Mouse (Mus musculus) embryonic fibroblast, embryonic 13.5 days (primary cell): ENCODE data around the gene Cct2. TPM values are rescaled to one million over a fixed set of nuclear protein-coding genes. Genes with fewer than 3 reads are reported as not detected.
"Not testable (repeated sequence)": the region's sequence is repeated elsewhere in the genome, so short reads cannot be mapped to it uniquely, and the experiment has no call there.

Experiments used
- H3K27ac ChIP-seq: 2 replicates; pipeline ENCODE4 v1.5.1; 2012; ENCODE audit warnings: low read length, control low read depth, inconsistent platforms; ENCODE audit not compliant: insufficient read depth
- H3K4me1 ChIP-seq: 2 replicates; pipeline ENCODE4 v1.6.1; 2011; ENCODE audit warnings: low read length; ENCODE audit not compliant: control insufficient read depth, insufficient read depth
- H3K4me3 ChIP-seq: 2 replicates; pipeline ENCODE4 v1.5.1; 2011; ENCODE audit warnings: mild to moderate bottlenecking, control low read depth, low read length; ENCODE audit not compliant: insufficient read depth
- CTCF ChIP-seq: IDR thresholded peaks from 2 replicates; pipeline ENCODE4 v1.5.1; 2011; ENCODE audit warnings: mild to moderate bottlenecking, control low read depth, low read length, moderate library complexity, borderline replicate concordance; ENCODE audit not compliant: insufficient read depth
- POLR2A ChIP-seq: IDR thresholded peaks from 2 replicates; pipeline ENCODE4 v1.6.1; 2011; ENCODE audit warnings: low read depth, mild to moderate bottlenecking, control low read depth, low read length, moderate library complexity
- polyA plus RNA-seq: library from polyadenylated mRNA; stranded (reverse); fragments of >200 nt; gene quantifications from 2 replicates; pipeline ENCODE4 v1.2.4, GENCODE M21; 2011; ENCODE audit warnings: low read depth; ENCODE audit not compliant: missing spikeins, insufficient read length

Gene Cct2
- polyA plus RNA-seq, 1 experiment = 458 TPM

DNA sequence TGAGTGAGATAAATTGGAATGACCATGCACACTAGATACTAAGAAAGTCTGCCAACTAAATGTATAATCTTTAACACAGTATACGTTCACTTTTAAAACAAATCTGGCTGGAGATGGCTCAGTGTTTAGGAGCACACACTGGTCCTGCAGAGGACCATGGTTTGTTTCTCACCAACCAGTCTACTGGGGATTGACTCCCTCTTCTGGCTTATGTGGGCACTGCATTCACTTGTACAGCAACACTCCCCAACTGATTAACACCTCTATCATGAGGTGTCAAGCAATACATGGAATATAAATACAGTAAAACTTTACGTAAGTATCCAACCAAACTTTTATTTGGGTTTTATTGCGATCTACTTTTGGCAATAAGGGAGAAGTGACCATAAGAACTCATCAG is 5.5 kb upstream of the Cct2 start:
- TF ChIP-seq POLR2A (no peak), CTCF (no peak)
- Histone ChIP-seq H3K27ac (no peak overlapping the region), H3K4me1 (no peaks in the 10 kb centered on the region), H3K4me3 (no peak overlapping the region)

DNA sequence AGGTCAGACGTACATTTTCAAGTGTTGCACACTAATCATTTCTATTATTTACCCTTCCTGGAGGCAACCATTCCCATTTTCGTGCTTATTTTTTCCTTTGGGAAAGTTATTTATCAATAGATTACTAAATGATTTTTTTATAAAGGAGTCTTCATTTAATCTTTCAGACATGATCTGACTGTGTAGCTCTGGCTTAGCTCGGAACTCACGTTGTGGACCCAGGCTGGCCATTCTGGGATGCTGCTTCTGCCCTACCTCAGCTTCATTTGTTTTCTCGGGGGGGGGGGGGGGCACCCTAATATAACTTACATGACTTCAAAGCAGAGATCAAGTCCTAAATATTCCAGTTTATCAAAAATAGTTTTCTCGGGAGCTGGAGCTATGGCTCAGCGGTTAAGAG is 462 bp upstream of the Cct2 start:
- Histone ChIP-seq H3K4me3 (no peak overlapping the region), H3K4me1 (no peaks in the 10 kb centered on the region; the same call in 1 of the 2 replicates), H3K27ac (peak overlapping the region; percentile 58)
- TF ChIP-seq CTCF = no peak
- no peak for TF ChIP-seq POLR2A

DNA sequence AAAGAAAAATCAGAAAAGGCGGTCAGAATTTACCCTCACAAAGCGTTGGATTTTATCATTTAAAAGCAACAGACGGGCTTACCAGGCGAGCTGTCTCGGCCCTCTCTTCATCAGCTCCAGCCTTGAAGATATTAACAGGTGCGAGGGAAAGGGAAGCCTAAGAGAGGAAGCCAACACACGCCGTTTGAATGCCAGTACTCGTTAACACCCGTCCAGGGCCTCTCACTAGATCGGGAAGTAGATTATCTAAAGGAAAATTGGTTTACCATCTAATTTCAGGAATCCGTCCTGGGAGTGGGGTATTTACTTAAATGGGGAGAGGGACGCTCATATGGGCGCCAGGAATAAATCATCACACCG is 740 bp downstream of the Cct2 start:
- Histone ChIP-seq H3K4me3 (peak overlapping the region; percentile 78), H3K27ac (peak overlapping the region; percentile 7; the same call in 1 of the 2 replicates), H3K4me1 (peaks cover 3% of the 10 kb centered on the region)
- TF ChIP-seq POLR2A (no peak), CTCF (no peak)

DNA sequence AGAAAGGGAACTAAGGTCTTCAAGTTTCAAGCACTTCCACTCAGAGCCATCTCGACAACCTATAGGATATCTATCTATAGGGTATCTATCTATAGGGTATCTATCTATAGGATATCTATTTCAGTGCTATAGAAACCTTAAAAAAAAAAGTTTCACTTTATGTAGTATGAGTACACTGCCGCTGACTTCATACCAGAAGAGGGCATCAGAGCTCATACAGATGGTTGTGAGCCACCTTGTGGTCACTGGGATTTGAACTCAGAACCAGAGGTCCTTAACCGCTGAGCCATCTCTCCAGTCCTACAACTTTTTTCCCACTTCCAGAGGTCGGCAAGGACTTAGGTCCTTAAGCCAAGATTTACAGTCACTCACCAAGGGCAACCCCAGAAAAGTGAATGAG is 7.9 kb downstream of the Cct2 start:
- Histone ChIP-seq H3K27ac (no peak overlapping the region), H3K4me1 (peaks cover 3% of the 10 kb centered on the region), H3K4me3 (no peak overlapping the region)
- TF ChIP-seq CTCF (no peak), POLR2A (no peak)

DNA sequence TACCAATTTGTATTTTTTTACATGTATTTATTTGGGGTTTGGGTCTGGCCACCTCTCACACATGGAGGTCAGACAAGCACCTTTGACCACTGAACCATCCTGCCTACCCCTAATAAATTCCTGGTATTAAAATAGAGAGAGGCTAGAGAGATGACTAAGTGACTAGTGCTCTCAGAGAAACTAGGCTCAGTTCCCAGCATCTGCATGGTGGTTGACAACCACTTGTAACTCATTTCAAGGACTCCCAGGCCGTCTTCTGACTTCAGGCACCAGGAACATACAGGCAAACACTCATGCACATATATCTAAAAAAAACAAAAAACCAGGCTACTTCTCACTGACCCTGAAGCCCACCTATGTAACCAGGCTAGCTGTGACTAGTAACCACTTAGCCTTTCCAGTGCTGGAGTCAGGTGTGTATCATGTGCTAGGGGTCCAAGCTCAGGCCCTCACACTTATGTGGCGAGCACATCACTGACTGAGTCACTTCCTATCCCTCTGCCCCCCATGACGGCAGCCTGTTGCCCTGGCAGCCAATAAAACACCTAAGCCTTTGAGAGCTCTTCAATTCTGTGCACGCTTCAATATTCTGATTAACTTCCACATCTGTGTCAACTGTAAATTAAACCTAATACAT is 13.5 kb downstream of the Cct2 start:
- no peak overlapping the region for H3K4me3 ChIP-seq
- H3K4me1 ChIP-seq = peaks cover 3% of the 10 kb centered on the region; the same call in 1 of the 2 replicates
- H3K27ac ChIP-seq = no peak overlapping the region
- no peak for TF ChIP-seq CTCF
- TF ChIP-seq POLR2A = no peak

DNA sequence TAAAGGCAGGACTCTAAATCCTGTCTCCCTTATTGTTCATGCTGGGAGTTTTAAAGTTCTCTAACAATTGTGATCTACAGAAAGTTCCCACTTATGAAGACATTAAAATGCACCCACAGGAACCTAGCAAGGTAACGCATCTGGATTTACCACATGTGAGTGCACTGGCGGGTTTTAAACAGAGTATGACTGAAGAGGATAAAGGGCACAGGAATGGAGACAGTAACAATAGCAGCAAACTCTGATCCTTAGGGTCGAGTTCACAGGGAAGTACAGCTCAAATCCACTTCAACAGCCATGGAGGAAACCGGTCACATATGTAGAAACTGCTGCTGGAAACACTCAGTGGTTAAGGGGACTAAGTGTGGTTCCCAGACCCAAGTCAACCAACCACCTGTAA is 14.4 kb downstream of the Cct2 start:
- no peak overlapping the region for H3K27ac ChIP-seq
- H3K4me1 ChIP-seq = peaks cover 3% of the 10 kb centered on the region; the same call in 1 of the 2 replicates
- no peak for TF ChIP-seq POLR2A
- no peak for TF ChIP-seq CTCF
- no peak overlapping the region for H3K4me3 ChIP-seq

DNA sequence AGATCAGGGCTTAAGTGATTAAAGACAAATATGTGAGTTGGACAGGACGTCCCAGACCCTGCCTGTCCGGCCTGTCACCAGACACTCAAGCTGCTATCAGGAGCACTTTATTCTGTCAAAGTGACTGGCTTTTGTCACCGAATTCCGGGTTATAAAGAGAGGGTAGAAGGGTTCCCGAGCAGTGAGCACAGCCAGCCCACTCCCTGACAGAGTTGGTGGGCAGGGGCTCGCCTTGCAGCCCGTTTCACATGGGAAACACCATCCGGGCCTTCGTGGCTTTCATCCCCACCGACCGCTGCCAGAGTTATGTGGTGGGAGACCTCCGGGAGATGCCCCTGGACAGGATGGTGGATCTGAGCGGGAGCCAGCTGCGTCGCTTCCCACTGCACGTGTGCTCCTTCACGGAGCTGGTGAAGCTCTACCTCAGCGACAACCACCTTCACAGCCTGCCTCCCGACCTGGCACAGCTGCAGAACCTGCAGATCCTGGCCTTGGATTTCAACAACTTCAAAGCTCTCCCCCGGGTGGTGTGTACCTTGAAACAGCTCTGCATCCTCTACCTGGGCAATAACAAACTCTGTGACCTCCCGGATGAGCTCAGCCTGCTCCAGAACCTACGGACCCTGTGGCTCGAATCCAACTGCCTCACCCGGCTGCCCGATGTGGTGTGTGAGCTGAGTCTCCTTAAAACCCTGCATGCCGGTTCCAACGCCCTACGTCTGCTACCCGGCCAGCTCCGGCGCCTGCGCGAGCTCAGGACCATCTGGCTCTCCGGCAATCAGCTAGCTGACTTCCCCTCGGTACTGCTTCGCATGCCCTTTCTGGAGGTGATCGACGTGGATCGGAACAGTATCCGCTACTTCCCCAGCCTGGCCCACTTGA is 18.2 kb downstream of the Cct2 start, which contains the start of gene Lrrc10:
TSS of gene Lrrc10 (plus strand) at position 167 of the 882 bp plus-strand sequence.
- no peak within 1 kb of the TSS for H3K27ac ChIP-seq
- no peak within 1 kb of the TSS for H3K4me3 ChIP-seq
- TF ChIP-seq POLR2A (no peak), CTCF (no peak)
- H3K4me1 ChIP-seq = peaks cover 3% of the 10 kb centered on the region; the same call in 1 of the 2 replicates

DNA sequence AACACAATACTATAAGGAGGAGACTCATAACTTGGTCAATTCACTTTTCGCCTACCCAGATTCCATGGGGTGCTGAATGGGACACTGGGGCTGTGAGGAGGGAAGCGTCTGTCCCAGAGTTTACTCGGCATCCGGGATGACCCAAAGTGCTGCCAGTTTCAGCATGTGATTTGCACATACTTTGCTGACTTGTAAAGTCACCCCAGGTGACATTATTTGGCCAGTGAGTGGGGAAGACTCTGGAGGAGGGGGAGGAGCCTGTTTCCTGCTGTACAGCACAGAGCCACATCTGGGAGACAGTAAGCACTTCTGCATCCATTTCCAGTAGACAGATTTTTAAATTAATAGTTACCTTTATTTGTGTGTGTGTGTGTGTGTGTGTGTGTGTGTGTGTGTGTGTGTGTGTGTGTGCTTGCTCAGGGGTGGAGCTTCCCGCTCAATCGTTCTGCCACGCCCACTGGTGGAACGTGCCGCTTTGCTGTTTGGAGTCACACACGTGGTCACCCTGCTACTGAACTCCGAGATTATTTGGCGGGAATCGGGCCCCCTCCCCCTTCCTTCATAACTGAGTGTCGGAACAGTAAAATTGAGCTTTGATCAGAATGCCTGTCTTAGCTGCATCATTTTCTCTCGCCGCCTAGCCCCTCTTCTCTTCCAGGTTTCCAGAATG is 20.0 kb downstream of the Cct2 start:
- H3K4me3 ChIP-seq, H3K27ac ChIP-seq, H3K4me1 ChIP-seq: not testable (repeated sequence)

DNA sequence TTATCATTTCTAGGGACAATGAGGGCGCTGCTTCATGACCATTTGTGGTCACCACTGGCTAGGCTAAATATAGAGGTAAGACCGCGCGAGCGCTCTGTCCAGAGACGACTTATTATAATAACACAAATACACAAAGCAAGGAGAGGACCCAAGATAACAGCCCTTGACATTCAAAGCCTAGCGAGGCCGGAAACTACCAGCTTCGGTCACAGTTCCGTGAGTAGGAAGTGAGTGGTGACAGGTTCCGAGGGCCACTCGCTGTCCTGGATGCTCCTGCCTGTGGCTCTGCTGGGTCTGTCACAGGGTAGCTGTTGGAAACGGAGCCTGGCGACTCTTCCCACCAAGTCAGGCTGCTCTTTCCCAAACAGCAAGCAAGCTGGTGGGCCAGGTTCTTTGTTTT is 21.3 kb downstream of the Cct2 start:
- Histone ChIP-seq H3K27ac (no peak overlapping the region), H3K4me3 (no peak overlapping the region), H3K4me1 (no peaks in the 10 kb centered on the region)
- TF ChIP-seq POLR2A (no peak), CTCF (no peak)

DNA sequence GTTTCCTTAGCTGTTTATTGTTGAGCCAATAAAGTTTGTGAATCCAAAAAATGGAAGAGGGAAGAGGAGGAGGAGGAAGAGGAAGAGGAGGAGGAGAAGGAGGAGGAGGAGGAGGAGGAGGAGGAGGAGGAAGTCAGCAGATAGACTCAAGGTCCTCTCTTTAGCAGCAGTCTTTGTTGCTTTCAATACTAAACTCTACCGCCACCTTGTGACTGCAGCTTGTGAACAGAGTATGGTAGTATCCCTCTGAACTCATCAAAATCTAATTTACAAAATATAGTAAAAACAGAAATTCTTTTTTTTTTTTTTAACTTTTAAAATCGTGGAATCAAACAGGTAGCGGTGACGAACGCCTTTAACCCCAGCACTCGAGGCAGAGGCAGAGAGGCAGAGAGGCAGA is 23.3 kb downstream of the Cct2 start:
- TF ChIP-seq POLR2A (no peak), CTCF (no peak)
- no peaks in the 10 kb centered on the region for H3K4me1 ChIP-seq
- no peak overlapping the region for H3K4me3 ChIP-seq
- no peak overlapping the region for H3K27ac ChIP-seq
